Mouse (Mus musculus) hindbrain, embryonic 16.5 days (tissue): ENCODE data around the gene Rbks. TPM values are rescaled to one million over a fixed set of nuclear protein-coding genes. Genes with fewer than 3 reads are reported as not detected.

Source experiments
- ATAC-seq: fragments of 200-750 bp; cut with Nextera tagmentation; 2 replicates; pipeline ENCODE4 v1.8.0; 2017; ENCODE audit warnings: moderate TSS enrichment, moderate library complexity
- H3K27ac ChIP-seq: fragments of 300-500 bp; sonication (generic); 2 replicates; pipeline ENCODE4 v1.5.1; 2014; ENCODE audit warnings: low read depth, mild to moderate bottlenecking, control low read depth, low read length, moderate library complexity
- H3K27me3 ChIP-seq: fragments of 300-500 bp; sonication (generic); replicated peaks from 2 replicates; pipeline ENCODE4 v1.6.1; 2014; ENCODE audit warnings: low read length; ENCODE audit not compliant: control insufficient read depth, insufficient read depth
- H3K36me3 ChIP-seq: fragments of 300-500 bp; sonication (generic); 2 replicates; pipeline ENCODE4 v1.6.1; 2014; ENCODE audit warnings: mild to moderate bottlenecking, low read length, moderate library complexity, mixed read lengths; ENCODE audit not compliant: control insufficient read depth, insufficient read depth
- H3K4me1 ChIP-seq: fragments of 300-500 bp; sonication (generic); 2 replicates; pipeline ENCODE4 v1.6.1; 2014; ENCODE audit warnings: low read depth, low read length; ENCODE audit not compliant: control insufficient read depth, insufficient read depth
- H3K4me2 ChIP-seq: fragments of 300-500 bp; sonication (generic); 2 replicates; pipeline ENCODE4 v1.6.1; 2014; ENCODE audit warnings: mild to moderate bottlenecking, low read length, control low read depth, moderate library complexity
- H3K4me3 ChIP-seq: fragments of 300-500 bp; sonication (generic); 2 replicates; pipeline ENCODE4 v1.5.1; 2014; ENCODE audit warnings: mild to moderate bottlenecking, low read length, control low read depth, moderate library complexity
- H3K9ac ChIP-seq: fragments of 300-500 bp; sonication (generic); 2 replicates; pipeline ENCODE4 v1.6.1; 2014; ENCODE audit warnings: low read depth, mild to moderate bottlenecking, control low read depth, low read length, moderate library complexity
- H3K9me3 ChIP-seq: fragments of 300-500 bp; sonication (generic); 2 replicates; pipeline ENCODE4 v1.6.1; 2014; ENCODE audit warnings: mild to moderate bottlenecking, low read length, moderate library complexity; ENCODE audit not compliant: control insufficient read depth
- WGBS: fragments of 180-500 bp; shearing (Covaris S2); extraction: QIAGEN DNeasy Blood & Tissue Kit; methylation state at CpG from one replicate; pipeline ENCODE4 v1.1.7; 2014; 5-methylcytosine and 5-hydroxymethylcytosine counted together
- polyA plus RNA-seq: library from polyadenylated mRNA; unstranded; fragments of >200 nt; fragmentation: Nextera tagmentation; extraction: Ambion mirVana; gene quantifications from 2 replicates; pipeline ENCODE4 v1.2.1, GENCODE M21; 2015

Gene Rbks
- polyA plus RNA-seq, 1 experiment from 2014 or later: 2.8 TPM

- Histone ChIP-seq H3K4me2 (peak overlapping the region; percentile 68), H3K4me3 (peak overlapping the region; percentile 73), H3K9ac (peak overlapping the region; percentile 82), H3K36me3 (peaks cover 10% of the 10 kb centered on the region), H3K27me3 (no peaks in the 10 kb centered on the region), H3K27ac (peak overlapping the region; percentile 84), H3K4me1 (peaks cover 4% of the 10 kb centered on the region), H3K9me3 (no peaks in the 10 kb centered on the region)
- ATAC-seq: no peak
- WGBS: 43% methylated on average over 6 of the region's 6 CpGs
These were observed 82.9 kb downstream of the Rbks start for GRCm38 (mm10) chr5:31614339-31615025.

GRCm38 (mm10) chr5:31613852-31614286, 83.6 kb downstream of the Rbks start:
- Histone ChIP-seq H3K27me3 (no peaks in the 10 kb centered on the region), H3K27ac (peak overlapping the region; percentile 84), H3K9ac (peak overlapping the region; percentile 82), H3K36me3 (peaks cover 10% of the 10 kb centered on the region), H3K9me3 (no peaks in the 10 kb centered on the region), H3K4me1 (peaks cover 4% of the 10 kb centered on the region), H3K4me3 (peak overlapping the region; percentile 73), H3K4me2 (peak overlapping the region; percentile 68)
- under 1% methylated on average over 37 of the region's 37 CpGs for WGBS
- ATAC-seq: peak; percentile 98

- Histone ChIP-seq H3K4me1 (peaks cover 4% of the 10 kb centered on the region), H3K4me2 (no peak overlapping the region), H3K9me3 (no peaks in the 10 kb centered on the region), H3K27me3 (no peaks in the 10 kb centered on the region), H3K27ac (no peak overlapping the region), H3K36me3 (peaks cover under 1% of the 10 kb centered on the region; the same call in 1 of the 2 replicates), H3K4me3 (no peak overlapping the region), H3K9ac (no peak overlapping the region)
- ATAC-seq: no peak
- 97% methylated on average over 1 of the region's 1 CpGs for WGBS
These were observed 86.2 kb downstream of the Rbks start for GRCm38 (mm10) chr5:31611186-31611585.

- WGBS: 80% methylated on average over 13 of the region's 13 CpGs
- no peak overlapping the region for H3K27ac ChIP-seq
- no peak for ATAC-seq
- H3K4me2 ChIP-seq: no peak overlapping the region
- no peaks in the 10 kb centered on the region for H3K9me3 ChIP-seq
- H3K9ac ChIP-seq: no peak overlapping the region
- H3K36me3 ChIP-seq: no peaks in the 10 kb centered on the region
- peaks cover 4% of the 10 kb centered on the region for H3K4me1 ChIP-seq
- no peak overlapping the region for H3K4me3 ChIP-seq
- no peaks in the 10 kb centered on the region for H3K27me3 ChIP-seq
These were observed 86.9 kb downstream of the Rbks start for GRCm38 (mm10) chr5:31610376-31611086.

- Histone ChIP-seq H3K27me3 (no peaks in the 10 kb centered on the region), H3K27ac (no peak overlapping the region), H3K4me2 (no peak overlapping the region), H3K9me3 (no peaks in the 10 kb centered on the region), H3K4me3 (no peak overlapping the region), H3K36me3 (no peaks in the 10 kb centered on the region), H3K9ac (no peak overlapping the region), H3K4me1 (no peaks in the 10 kb centered on the region)
- no peak for ATAC-seq
- 61% methylated on average over 3 of the region's 3 CpGs for WGBS
These were observed 91.3 kb downstream of the Rbks start for GRCm38 (mm10) chr5:31606151-31606550.

GRCm38 (mm10) chr5:31603766-31604165, 93.7 kb downstream of the Rbks start:
- H3K4me3 ChIP-seq: no peak overlapping the region
- no peaks in the 10 kb centered on the region for H3K9me3 ChIP-seq
- H3K9ac ChIP-seq: no peak overlapping the region
- no peaks in the 10 kb centered on the region for H3K4me1 ChIP-seq
- H3K4me2 ChIP-seq: no peak overlapping the region
- no peak for ATAC-seq
- WGBS: 82% methylated on average over 6 of the region's 6 CpGs
- H3K36me3 ChIP-seq: no peaks in the 10 kb centered on the region
- no peaks in the 10 kb centered on the region for H3K27me3 ChIP-seq
- H3K27ac ChIP-seq: no peak overlapping the region

- Histone ChIP-seq H3K4me2 (no peak overlapping the region), H3K4me1 (no peaks in the 10 kb centered on the region), H3K27me3 (no peaks in the 10 kb centered on the region), H3K4me3 (no peak overlapping the region), H3K9ac (no peak overlapping the region), H3K27ac (no peak overlapping the region), H3K9me3 (no peaks in the 10 kb centered on the region), H3K36me3 (no peaks in the 10 kb centered on the region)
- 93% methylated on average over 1 of the region's 1 CpGs for WGBS
- ATAC-seq: no peak
These were observed 95.0 kb downstream of the Rbks start for GRCm38 (mm10) chr5:31602377-31602776.

GRCm38 (mm10) chr5:31601162-31601722, 96.2 kb downstream of the Rbks start:
- H3K27me3 ChIP-seq: no peaks in the 10 kb centered on the region; the same call in 1 of the 2 replicates
- no peaks in the 10 kb centered on the region for H3K36me3 ChIP-seq
- ATAC-seq: no peak
- no peak overlapping the region for H3K27ac ChIP-seq
- H3K4me3 ChIP-seq: no peak overlapping the region
- H3K4me1 ChIP-seq: peaks cover 9% of the 10 kb centered on the region
- WGBS: 91% methylated on average over 7 of the region's 7 CpGs
- no peak overlapping the region for H3K4me2 ChIP-seq
- H3K9ac ChIP-seq: no peak overlapping the region
- H3K9me3 ChIP-seq: no peaks in the 10 kb centered on the region

GRCm38 (mm10) chr5:31599161-31599560, 98.3 kb downstream of the Rbks start:
- 75% methylated on average over 2 of the region's 2 CpGs for WGBS
- H3K4me3 ChIP-seq: no peak overlapping the region
- no peaks in the 10 kb centered on the region for H3K36me3 ChIP-seq
- H3K9me3 ChIP-seq: no peaks in the 10 kb centered on the region
- H3K4me1 ChIP-seq: peaks cover 9% of the 10 kb centered on the region
- H3K27me3 ChIP-seq: no peaks in the 10 kb centered on the region; the same call in 1 of the 2 replicates
- ATAC-seq: no peak
- no peak overlapping the region for H3K9ac ChIP-seq
- H3K4me2 ChIP-seq: no peak overlapping the region
- no peak overlapping the region for H3K27ac ChIP-seq
